Mouse (Mus musculus): ENCODE results near the gene Atrnl1. TPM values are rescaled to one million over a fixed set of nuclear protein-coding genes. Genes with fewer than 3 reads are reported as not detected.
A peak's percentile ranks its signal among the peaks of the same experiment; 100 is the strongest.

Atrnl1 gene
- polyA plus RNA-seq, 1 experiment, result 8.8 TPM

- peak overlapping the region; percentile 44 for H3K27ac ChIP-seq (ENCODE audit: insufficient read depth, low read depth, low read length)
- TF ChIP-seq CTCF (IDR thresholded peaks at IDR 0.05; ENCODE audit: low read depth, low read length) (no peak), POLR2A (IDR thresholded peaks at IDR 0.05; ENCODE audit: borderline replicate concordance, low read depth, low read length) (no peak)
- H3K4me1 ChIP-seq (ENCODE audit: control insufficient read depth, insufficient read depth, low read length), result peaks cover 9% of the 10 kb centered on the region; the same call in 1 of the 2 replicates
- no peak overlapping the region for H3K4me3 ChIP-seq (ENCODE audit: insufficient read depth, low read length)
Observed at GRCm38 (mm10) chr19:58065001-58065314, 454.1 kb downstream of the Atrnl1 start.

GRCm38 (mm10) chr19:58065514-58065913, 454.7 kb downstream of the Atrnl1 start:
- Histone ChIP-seq H3K27ac (ENCODE audit: insufficient read depth, low read depth, low read length) (peak overlapping the region; percentile 44; the same call in 1 of the 2 replicates), H3K4me3 (ENCODE audit: insufficient read depth, low read length) (no peak overlapping the region), H3K4me1 (ENCODE audit: control insufficient read depth, insufficient read depth, low read length) (peaks cover 9% of the 10 kb centered on the region; the same call in 1 of the 2 replicates)
- no peak for TF ChIP-seq CTCF (IDR thresholded peaks at IDR 0.05; ENCODE audit: low read depth, low read length)
- TF ChIP-seq POLR2A (IDR thresholded peaks at IDR 0.05; ENCODE audit: borderline replicate concordance, low read depth, low read length), result no peak

- Histone ChIP-seq H3K4me1 (ENCODE audit: control insufficient read depth, insufficient read depth, low read length) (peaks cover 11% of the 10 kb centered on the region), H3K27ac (ENCODE audit: insufficient read depth, low read depth, low read length) (no peak overlapping the region), H3K4me3 (ENCODE audit: insufficient read depth, low read length) (no peak overlapping the region)
- TF ChIP-seq POLR2A (IDR thresholded peaks at IDR 0.05; ENCODE audit: borderline replicate concordance, low read depth, low read length) (no peak), CTCF (IDR thresholded peaks at IDR 0.05; ENCODE audit: low read depth, low read length) (no peak)
Observed at GRCm38 (mm10) chr19:58068114-58068513, 457.3 kb downstream of the Atrnl1 start.

GRCm38 (mm10) chr19:58068958-58069357, 458.1 kb downstream of the Atrnl1 start:
- Histone ChIP-seq H3K27ac (ENCODE audit: insufficient read depth, low read depth, low read length) (no peak overlapping the region), H3K4me3 (ENCODE audit: insufficient read depth, low read length) (no peak overlapping the region), H3K4me1 (ENCODE audit: control insufficient read depth, insufficient read depth, low read length) (peaks cover 17% of the 10 kb centered on the region)
- TF ChIP-seq POLR2A (IDR thresholded peaks at IDR 0.05; ENCODE audit: borderline replicate concordance, low read depth, low read length), result no peak
- TF ChIP-seq CTCF (IDR thresholded peaks at IDR 0.05; ENCODE audit: low read depth, low read length), result no peak

- Histone ChIP-seq H3K4me1 (ENCODE audit: control insufficient read depth, insufficient read depth, low read length) (peaks cover 17% of the 10 kb centered on the region), H3K4me3 (ENCODE audit: insufficient read depth, low read length) (no peak overlapping the region), H3K27ac (ENCODE audit: insufficient read depth, low read depth, low read length) (no peak overlapping the region)
- TF ChIP-seq CTCF (IDR thresholded peaks at IDR 0.05; ENCODE audit: low read depth, low read length) (no peak), POLR2A (IDR thresholded peaks at IDR 0.05; ENCODE audit: borderline replicate concordance, low read depth, low read length) (no peak)
Observed at GRCm38 (mm10) chr19:58072404-58072803, 461.6 kb downstream of the Atrnl1 start.

- Histone ChIP-seq H3K4me3 (ENCODE audit: insufficient read depth, low read length) (0 out of 2 replicates have a peak overlapping the region, but pooled peaks have one; percentile 2), H3K4me1 (ENCODE audit: control insufficient read depth, insufficient read depth, low read length) (peaks cover 17% of the 10 kb centered on the region), H3K27ac (ENCODE audit: insufficient read depth, low read depth, low read length) (no peak overlapping the region)
- TF ChIP-seq POLR2A (IDR thresholded peaks at IDR 0.05; ENCODE audit: borderline replicate concordance, low read depth, low read length) (no peak), CTCF (IDR thresholded peaks at IDR 0.05; ENCODE audit: low read depth, low read length) (no peak)
Observed at GRCm38 (mm10) chr19:58072846-58073245, 462.0 kb downstream of the Atrnl1 start.

- Histone ChIP-seq H3K4me3 (ENCODE audit: insufficient read depth, low read length) (no peak overlapping the region), H3K27ac (ENCODE audit: insufficient read depth, low read depth, low read length) (no peak overlapping the region), H3K4me1 (ENCODE audit: control insufficient read depth, insufficient read depth, low read length) (peaks cover 17% of the 10 kb centered on the region)
- no peak for TF ChIP-seq POLR2A (IDR thresholded peaks at IDR 0.05; ENCODE audit: borderline replicate concordance, low read depth, low read length)
- no peak for TF ChIP-seq CTCF (IDR thresholded peaks at IDR 0.05; ENCODE audit: low read depth, low read length)
Observed at GRCm38 (mm10) chr19:58075252-58075651, 464.4 kb downstream of the Atrnl1 start.

- Histone ChIP-seq H3K4me1 (ENCODE audit: control insufficient read depth, insufficient read depth, low read length) (peaks cover 17% of the 10 kb centered on the region), H3K27ac (ENCODE audit: insufficient read depth, low read depth, low read length) (no peak overlapping the region), H3K4me3 (ENCODE audit: insufficient read depth, low read length) (no peak overlapping the region)
- TF ChIP-seq POLR2A (IDR thresholded peaks at IDR 0.05; ENCODE audit: borderline replicate concordance, low read depth, low read length) (no peak), CTCF (IDR thresholded peaks at IDR 0.05; ENCODE audit: low read depth, low read length) (no peak)
Observed at GRCm38 (mm10) chr19:58076961-58077371, 466.1 kb downstream of the Atrnl1 start.

- peaks cover 17% of the 10 kb centered on the region for H3K4me1 ChIP-seq (ENCODE audit: control insufficient read depth, insufficient read depth, low read length)
- TF ChIP-seq CTCF (IDR thresholded peaks at IDR 0.05; ENCODE audit: low read depth, low read length), result no peak
- no peak for TF ChIP-seq POLR2A (IDR thresholded peaks at IDR 0.05; ENCODE audit: borderline replicate concordance, low read depth, low read length)
- no peak overlapping the region for H3K27ac ChIP-seq (ENCODE audit: insufficient read depth, low read depth, low read length)
- H3K4me3 ChIP-seq (ENCODE audit: insufficient read depth, low read length), result no peak overlapping the region
Observed at GRCm38 (mm10) chr19:58077529-58078070, 466.8 kb downstream of the Atrnl1 start.

- H3K4me3 ChIP-seq (ENCODE audit: insufficient read depth, low read length), result no peak overlapping the region
- no peak for TF ChIP-seq POLR2A (IDR thresholded peaks at IDR 0.05; ENCODE audit: borderline replicate concordance, low read depth, low read length)
- no peak for TF ChIP-seq CTCF (IDR thresholded peaks at IDR 0.05; ENCODE audit: low read depth, low read length)
- peaks cover 2% of the 10 kb centered on the region for H3K4me1 ChIP-seq (ENCODE audit: control insufficient read depth, insufficient read depth, low read length)
- H3K27ac ChIP-seq (ENCODE audit: insufficient read depth, low read depth, low read length), result no peak overlapping the region
Observed at GRCm38 (mm10) chr19:58080168-58080567, 469.3 kb downstream of the Atrnl1 start.
